Mouse (Mus musculus) ES-Bruce4 (cell line): ENCODE measurements around the gene Commd6. TPM values are rescaled to one million over a fixed set of nuclear protein-coding genes. Genes with fewer than 3 reads are reported as not detected.

ENCODE experiments used
- H3K27ac ChIP-seq: 2 replicates; pipeline ENCODE4 v1.5.1; 2012; ENCODE audit warnings: low read length, inconsistent platforms; ENCODE audit not compliant: insufficient read depth
- H3K27me3 ChIP-seq: 2 replicates; pipeline ENCODE4 v1.6.1; 2012; ENCODE audit warnings: mild to moderate bottlenecking, low read length, inconsistent platforms; ENCODE audit not compliant: control insufficient read depth, poor library complexity, insufficient read depth, severe bottlenecking
- H3K36me3 ChIP-seq: 2 replicates; pipeline ENCODE4 v1.6.1; 2012; ENCODE audit warnings: inconsistent platforms, mild to moderate bottlenecking, low read length, moderate library complexity; ENCODE audit not compliant: control insufficient read depth, poor library complexity, insufficient read depth, severe bottlenecking
- H3K4me1 ChIP-seq: one replicate; pipeline ENCODE4 v1.8.1; 2011; ENCODE audit warnings: low read length; ENCODE audit not compliant: control insufficient read depth, insufficient read depth
- H3K4me3 ChIP-seq: 2 replicates; pipeline ENCODE4 v1.5.1; 2011; ENCODE audit warnings: low read depth, mild to moderate bottlenecking, low read length
- H3K9ac ChIP-seq: 2 replicates; pipeline ENCODE4 v1.6.1; 2012; ENCODE audit warnings: low read depth, mild to moderate bottlenecking, inconsistent platforms; ENCODE audit not compliant: poor library complexity, severe bottlenecking
- H3K9me3 ChIP-seq: replicated peaks from 2 replicates; pipeline ENCODE4 v1.6.1; 2012; ENCODE audit warnings: mild to moderate bottlenecking, low read length, inconsistent platforms; ENCODE audit not compliant: control insufficient read depth, poor library complexity, insufficient read depth, severe bottlenecking
- CTCF ChIP-seq: IDR thresholded peaks from one replicate; pipeline ENCODE4 v1.8.1; 2011; ENCODE audit warnings: low read depth, low read length
- EP300 ChIP-seq: IDR thresholded peaks from 2 replicates; pipeline ENCODE4 v1.6.1; 2011; ENCODE audit warnings: low read depth, low read length; ENCODE audit not compliant: insufficient read depth
- POLR2A ChIP-seq: IDR thresholded peaks from one replicate; pipeline ENCODE4 v1.8.1; 2011; ENCODE audit warnings: low read length; ENCODE audit not compliant: insufficient read depth
- polyA plus RNA-seq: library from polyadenylated mRNA; stranded (reverse); fragments of >200 nt; gene quantifications from 2 replicates; pipeline ENCODE4 v1.2.4, GENCODE M21; 2011; ENCODE audit warnings: low read depth; ENCODE audit not compliant: missing spikeins, insufficient read depth, insufficient read length

Commd6 gene
- polyA plus RNA-seq, 1 experiment, result 45.0 TPM

DNA sequence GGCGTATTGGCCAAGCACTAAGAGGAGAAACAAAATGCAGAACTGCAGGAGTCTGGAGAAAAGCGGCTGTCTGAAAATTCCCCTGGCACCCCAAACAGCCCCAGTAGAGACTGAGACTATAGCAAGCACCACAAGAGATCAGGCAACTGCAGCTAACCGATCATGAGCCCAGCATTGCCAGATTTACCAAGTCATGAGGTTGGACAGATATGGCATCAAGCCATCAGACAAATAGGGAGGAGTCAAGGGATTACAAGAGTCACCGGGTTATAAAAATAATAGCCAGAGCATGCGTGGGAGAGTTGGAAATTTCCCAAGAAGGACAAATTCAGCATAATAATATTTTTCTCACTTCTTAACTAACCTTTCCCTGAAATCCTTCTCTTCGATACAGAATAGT is 12.1 kb upstream of the Commd6 start:
- H3K9me3 ChIP-seq, result no peaks in the 10 kb centered on the region
- H3K27ac ChIP-seq, result no peak overlapping the region
- no peaks in the 10 kb centered on the region for H3K27me3 ChIP-seq
- TF ChIP-seq POLR2A (no peak), EP300 (no peak), CTCF (no peak)
- H3K9ac ChIP-seq, result no peak overlapping the region
- H3K36me3 ChIP-seq, result no peaks in the 10 kb centered on the region
- H3K4me1 ChIP-seq, result no peaks in the 10 kb centered on the region
- no peak overlapping the region for H3K4me3 ChIP-seq

DNA sequence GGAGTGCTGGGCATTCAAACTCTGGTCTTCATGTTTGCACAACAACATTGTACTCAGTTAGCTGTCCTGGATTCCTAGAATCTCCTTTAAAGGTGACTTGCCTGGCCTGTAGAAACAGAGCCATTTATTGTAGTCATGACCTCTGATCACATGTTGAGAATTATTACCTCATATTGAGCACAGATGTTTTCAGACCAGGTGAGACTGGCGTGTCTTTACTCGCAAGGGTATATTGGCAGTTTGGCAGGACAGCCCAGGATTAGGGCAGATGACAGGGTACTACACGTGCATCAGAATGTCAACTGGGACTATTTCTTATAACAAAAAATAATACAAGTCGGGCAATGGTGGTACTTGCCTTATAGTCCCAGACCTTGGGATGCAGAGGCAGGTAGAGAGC is 10.1 kb upstream of the Commd6 start:
- no peak for TF ChIP-seq POLR2A
- no peaks in the 10 kb centered on the region for H3K9me3 ChIP-seq
- H3K4me1 ChIP-seq, result no peaks in the 10 kb centered on the region
- no peaks in the 10 kb centered on the region for H3K36me3 ChIP-seq
- no peak overlapping the region for H3K9ac ChIP-seq
- no peak overlapping the region for H3K27ac ChIP-seq
- no peaks in the 10 kb centered on the region for H3K27me3 ChIP-seq
- no peak overlapping the region for H3K4me3 ChIP-seq

DNA sequence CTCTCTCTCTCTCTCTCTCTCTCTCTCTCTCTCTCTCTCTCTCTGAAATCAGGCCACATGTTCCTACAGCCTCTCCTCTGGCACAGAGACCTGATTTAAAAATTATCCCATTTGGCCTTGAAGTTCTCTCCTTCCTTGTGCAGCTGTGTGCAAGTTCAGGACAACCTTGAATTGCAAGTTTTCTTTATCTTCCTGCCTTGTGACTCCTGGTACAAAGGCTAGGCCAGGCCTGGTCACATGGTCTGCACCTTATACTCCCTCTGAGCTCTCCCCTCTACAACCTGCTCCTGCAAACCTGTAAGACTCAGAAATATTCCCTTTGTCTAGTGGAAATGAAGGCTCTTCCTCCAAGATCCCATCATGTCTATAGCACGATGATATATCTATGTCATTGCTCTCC is 4.5 kb upstream of the Commd6 start:
- TF ChIP-seq EP300 (no peak), CTCF (no peak), POLR2A (no peak)
- no peaks in the 10 kb centered on the region for H3K27me3 ChIP-seq
- H3K9me3 ChIP-seq, result no peaks in the 10 kb centered on the region
- H3K4me1 ChIP-seq, result no peaks in the 10 kb centered on the region
- no peaks in the 10 kb centered on the region for H3K36me3 ChIP-seq
- H3K27ac ChIP-seq, result no peak overlapping the region
- no peak overlapping the region for H3K9ac ChIP-seq
- no peak overlapping the region for H3K4me3 ChIP-seq

DNA sequence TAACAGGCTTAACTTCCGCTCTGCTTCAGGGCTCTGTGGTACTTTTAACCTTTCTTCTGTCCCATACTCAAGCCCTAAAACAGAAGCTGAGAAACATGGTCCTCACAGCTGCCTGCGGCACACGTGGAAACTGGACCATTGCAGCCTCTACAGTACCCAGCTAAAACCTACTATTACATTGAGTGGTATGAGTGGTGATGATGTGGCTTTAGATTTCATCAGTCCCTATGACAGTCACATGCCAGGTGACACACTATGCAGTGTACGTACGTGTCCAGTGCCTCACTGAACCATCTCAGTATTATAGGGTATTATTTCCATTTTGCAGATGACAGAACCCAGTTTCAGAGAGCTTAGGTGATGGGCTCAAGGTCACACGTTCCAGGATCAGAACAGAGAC is 3.1 kb downstream of the Commd6 start:
- no peaks in the 10 kb centered on the region for H3K9me3 ChIP-seq
- no peak overlapping the region for H3K9ac ChIP-seq
- H3K4me3 ChIP-seq, result no peak overlapping the region
- H3K36me3 ChIP-seq, result peaks cover 7% of the 10 kb centered on the region
- H3K27ac ChIP-seq, result no peak overlapping the region
- H3K4me1 ChIP-seq, result peaks cover 2% of the 10 kb centered on the region
- no peak for TF ChIP-seq EP300
- no peak for TF ChIP-seq CTCF
- TF ChIP-seq POLR2A, result no peak
- H3K27me3 ChIP-seq, result no peaks in the 10 kb centered on the region

DNA sequence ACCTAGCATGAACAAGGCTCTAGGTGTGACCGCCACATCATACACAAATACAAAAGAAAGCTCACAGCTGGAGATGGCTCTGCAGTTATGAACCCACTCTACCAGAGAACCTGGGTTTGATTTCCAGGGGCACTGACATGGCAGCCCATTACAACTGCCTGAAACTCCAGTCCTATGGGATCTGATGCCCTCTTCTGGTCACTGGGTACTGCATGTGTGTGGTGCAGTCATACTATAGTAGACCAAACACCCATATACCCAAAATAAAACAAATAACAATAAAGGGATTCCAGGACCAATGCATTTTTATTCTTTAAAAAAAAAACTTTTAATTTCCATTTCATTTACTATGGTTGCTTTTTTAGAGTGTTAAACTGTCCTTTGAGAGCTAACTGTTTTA is 4.7 kb downstream of the Commd6 start:
- Histone ChIP-seq H3K27ac (no peak overlapping the region), H3K36me3 (peaks cover 7% of the 10 kb centered on the region), H3K9ac (no peak overlapping the region), H3K4me1 (peaks cover 2% of the 10 kb centered on the region), H3K4me3 (no peak overlapping the region), H3K27me3 (no peaks in the 10 kb centered on the region), H3K9me3 (no peaks in the 10 kb centered on the region)
- TF ChIP-seq EP300 (no peak), CTCF (peak; percentile 15)

DNA sequence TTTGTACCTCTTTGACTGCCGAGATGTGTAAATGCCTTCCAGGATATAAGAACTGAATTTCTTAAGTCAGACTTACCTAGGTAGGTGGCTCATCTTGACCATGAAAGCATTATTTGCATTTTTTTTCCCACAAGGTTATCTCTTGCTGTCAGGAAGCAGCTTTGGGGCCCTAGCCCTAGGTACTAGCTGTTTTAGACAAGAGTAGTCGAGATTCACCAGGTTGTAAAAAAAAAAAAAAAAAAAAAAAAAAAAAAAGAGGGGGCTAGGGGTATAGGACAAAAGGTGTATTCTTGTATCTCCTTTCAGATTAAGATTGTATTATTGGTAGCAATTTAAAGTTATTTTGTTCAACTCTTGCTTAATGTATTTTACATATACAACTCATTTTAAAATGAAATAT is 9.9 kb downstream of the Commd6 start:
- Histone ChIP-seq H3K4me3 (no peak overlapping the region), H3K27me3 (no peaks in the 10 kb centered on the region), H3K36me3 (peaks cover 7% of the 10 kb centered on the region), H3K4me1 (no peaks in the 10 kb centered on the region), H3K27ac (no peak overlapping the region), H3K9me3 (no peaks in the 10 kb centered on the region), H3K9ac (no peak overlapping the region)
- TF ChIP-seq EP300 (no peak), CTCF (no peak), POLR2A (no peak)

DNA sequence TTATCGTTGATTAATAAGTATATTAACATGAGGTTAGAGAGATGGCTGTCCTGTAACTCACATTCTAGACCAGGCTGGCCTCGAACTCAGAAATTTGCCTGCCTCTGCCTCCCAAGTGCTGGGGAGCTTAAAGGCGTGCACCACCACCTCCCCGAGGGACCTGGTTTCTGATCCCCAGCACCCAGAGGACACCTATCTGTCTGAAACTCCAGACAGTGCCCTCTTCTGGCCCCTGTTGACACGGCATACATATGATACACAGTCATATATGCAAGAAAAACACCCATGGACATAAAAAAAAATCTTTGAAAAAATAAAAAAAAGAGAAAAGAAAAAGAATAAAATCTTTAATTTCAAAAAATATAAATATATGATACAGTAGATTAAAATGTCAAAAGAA is 22.8 kb downstream of the Commd6 start:
- Histone ChIP-seq H3K27me3 (no peaks in the 10 kb centered on the region; the same call in 1 of the 2 replicates), H3K4me3 (no peak overlapping the region), H3K27ac (no peak overlapping the region), H3K9ac (no peak overlapping the region), H3K9me3 (no peaks in the 10 kb centered on the region), H3K36me3 (no peaks in the 10 kb centered on the region), H3K4me1 (no peaks in the 10 kb centered on the region)
- TF ChIP-seq EP300 (no peak), POLR2A (no peak), CTCF (peak; percentile 18)
